Mouse (Mus musculus): ENCODE results near the gene Arih2.
"Not testable (repeated sequence)": the region's sequence is repeated elsewhere in the genome, so short reads cannot be mapped to it uniquely, and the experiment has no call there.

Arih2 gene

DNA sequence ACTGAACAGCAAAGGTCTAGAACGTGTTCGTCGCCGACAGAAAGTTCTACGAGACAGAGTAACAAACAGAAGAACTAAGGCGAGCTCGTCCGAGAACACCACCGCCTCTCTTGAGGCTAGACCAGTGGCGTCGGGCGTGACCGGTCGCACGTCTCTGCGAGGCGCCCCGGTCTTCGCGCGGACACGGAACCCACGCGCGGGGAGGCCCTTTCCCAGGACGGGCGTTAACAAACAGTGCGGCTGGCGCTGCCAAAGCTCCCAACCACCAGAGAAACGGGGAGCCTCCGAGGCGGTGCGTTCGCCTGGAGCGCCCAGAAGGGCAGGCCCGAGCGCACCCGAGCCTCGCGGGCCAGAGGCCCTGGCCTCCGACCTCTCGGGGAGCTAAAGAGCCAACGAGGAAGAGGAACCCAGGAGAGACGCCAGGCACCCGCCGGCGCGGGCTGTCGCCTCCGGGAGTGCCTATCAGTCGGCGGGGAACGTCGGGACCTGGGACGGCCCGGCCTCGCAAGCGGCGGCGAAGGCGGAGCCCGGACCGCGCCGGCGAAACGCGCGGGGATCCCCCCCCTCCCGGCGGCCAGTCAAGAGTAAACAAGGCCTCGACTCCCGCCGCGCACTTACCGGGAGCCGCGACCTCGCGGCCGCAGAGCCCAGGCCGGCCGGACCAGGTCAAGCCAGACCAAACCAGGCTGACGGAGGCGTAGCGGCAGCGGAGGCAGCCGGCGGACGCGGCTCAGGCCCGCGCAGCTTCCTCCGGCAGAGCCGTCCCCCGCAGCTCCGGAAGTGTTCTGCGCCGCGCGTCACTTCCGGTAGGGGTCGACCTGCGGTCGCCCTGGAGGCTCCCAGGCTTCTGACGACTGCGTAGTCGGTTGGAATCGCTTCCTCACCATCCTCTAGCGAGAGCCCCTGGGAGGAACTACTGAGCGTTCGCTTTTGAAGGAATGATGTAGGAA is at the start of gene Arih2:
TSS of gene Arih2 (minus strand) at position 776 of the 950 bp plus-strand sequence.
- DNase-seq (ENCODE audit: low read depth in 1 of 2, low spot score in 2 of 2), result peak; percentile 84 to 87

DNA sequence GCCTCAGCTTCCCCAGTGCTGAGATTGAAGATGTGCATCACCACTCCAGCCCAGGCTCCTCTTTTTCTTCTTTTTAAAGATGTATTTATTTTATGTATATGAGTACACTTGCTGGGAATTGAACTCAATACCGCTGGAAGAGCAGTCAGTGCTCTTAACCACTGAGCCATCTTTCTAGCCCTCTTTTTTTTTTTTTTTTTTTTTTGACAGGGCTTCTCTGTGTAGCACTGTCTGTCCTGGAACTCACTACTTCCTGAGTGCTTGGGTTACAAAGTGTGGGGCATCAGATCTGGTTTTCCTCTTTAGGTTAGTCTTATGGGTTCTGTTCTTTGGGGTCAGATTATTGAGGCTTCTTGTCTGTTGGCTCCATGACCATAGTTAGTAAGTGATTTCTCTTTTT is 45.3 kb upstream of the Arih2 start:
- no peak for DNase-seq (ENCODE audit: low read depth in 1 of 2, low spot score in 2 of 2)

DNA sequence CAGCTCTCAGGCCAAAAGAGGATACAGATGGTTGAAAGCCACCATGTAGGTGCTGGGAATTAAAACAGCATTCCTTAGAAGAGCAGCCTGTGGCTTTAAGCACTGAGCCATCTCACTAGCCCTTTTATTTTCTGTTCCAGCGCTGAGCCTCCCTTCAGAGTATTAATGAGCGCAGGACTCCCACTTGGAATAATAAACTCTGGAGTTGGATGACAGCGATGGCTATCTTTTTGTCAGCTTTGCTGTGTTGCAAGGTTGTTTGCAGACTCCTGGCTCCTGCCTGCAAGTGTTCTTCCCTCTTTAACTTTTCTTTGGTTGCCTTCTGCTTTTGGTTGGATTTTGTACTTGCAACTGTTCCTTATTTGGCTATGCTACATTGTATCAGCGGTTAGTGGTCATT is 44.8 kb upstream of the Arih2 start:
- DNase-seq (ENCODE audit: low read depth in 1 of 2, low spot score in 2 of 2), result no peak

- DNase-seq (ENCODE audit: low read depth in 1 of 2, low spot score in 2 of 2), result peak in 1 of 2 experiments; percentile 22
Observed at GRCm38 (mm10) chr9:108692226-108693041, 43.2 kb upstream of the Arih2 start.

GRCm38 (mm10) chr9:108691846-108692225 is 42.6 kb upstream of the Arih2 start:
- DNase-seq (ENCODE audit: low read depth in 1 of 2, low spot score in 2 of 2), result peak; percentile 50 to 74

DNA sequence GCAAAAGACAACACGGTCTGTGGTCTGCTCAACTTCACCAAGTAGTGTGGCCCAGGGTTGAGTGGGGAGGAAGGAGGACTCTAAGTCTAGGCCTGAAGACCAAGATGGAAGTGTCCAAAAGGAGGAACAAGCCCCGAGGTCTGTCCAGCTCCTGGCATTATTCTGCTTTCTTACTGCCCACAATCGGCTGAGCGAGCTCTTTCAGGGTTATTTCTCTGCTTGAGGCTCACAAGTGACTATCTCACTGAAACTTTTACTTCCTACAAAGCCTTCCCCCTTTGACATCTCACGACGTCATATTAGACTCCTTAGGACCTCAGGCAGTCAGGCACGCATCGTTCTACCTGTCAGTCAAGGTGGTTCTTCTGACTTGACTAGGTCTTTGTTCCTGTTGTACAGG is 42.2 kb upstream of the Arih2 start:
- peak; percentile 48 to 58 for DNase-seq (ENCODE audit: low read depth in 1 of 2, low spot score in 2 of 2)

DNA sequence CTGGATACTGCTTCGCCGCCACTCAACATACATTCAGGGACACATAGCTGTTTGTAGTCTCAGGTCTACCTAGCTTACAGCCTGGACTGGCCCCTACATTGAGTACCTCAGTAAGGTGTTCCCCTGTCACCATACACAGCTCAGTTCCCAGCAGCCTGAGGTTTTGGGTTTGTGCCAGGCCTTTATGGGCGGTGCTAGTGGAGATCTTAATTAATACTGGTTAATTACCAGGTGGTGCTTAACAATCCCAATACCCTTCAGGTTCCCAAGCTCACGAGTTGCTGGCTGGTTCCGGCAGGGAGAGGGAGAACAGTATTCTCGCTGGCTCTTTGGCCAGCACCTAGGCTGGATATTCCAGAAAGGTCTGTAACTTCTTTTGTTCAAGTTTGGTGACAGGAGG is 41.7 kb upstream of the Arih2 start:
- no peak for DNase-seq (ENCODE audit: low read depth in 1 of 2, low spot score in 2 of 2)

DNA sequence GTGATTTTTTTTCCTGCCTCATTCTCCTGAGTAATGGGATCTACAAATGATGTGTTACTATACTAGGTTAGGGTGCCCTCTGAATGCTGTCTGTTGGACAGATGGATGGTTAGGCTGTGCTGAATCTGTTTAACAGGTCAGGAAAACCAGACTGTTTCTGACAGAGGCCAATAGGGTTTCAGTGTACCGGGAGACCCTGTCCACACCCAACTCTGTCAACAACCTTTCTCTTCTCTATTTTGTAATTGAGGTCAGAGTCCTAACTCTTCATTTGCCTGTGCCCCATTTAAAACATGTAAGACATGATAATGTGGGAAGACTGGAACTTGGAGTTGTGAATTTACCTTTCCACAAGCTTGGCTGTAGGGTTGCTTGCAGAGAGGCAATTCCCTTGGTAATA is 40.8 kb upstream of the Arih2 start:
- DNase-seq (ENCODE audit: low read depth in 1 of 2, low spot score in 2 of 2), result no peak

DNA sequence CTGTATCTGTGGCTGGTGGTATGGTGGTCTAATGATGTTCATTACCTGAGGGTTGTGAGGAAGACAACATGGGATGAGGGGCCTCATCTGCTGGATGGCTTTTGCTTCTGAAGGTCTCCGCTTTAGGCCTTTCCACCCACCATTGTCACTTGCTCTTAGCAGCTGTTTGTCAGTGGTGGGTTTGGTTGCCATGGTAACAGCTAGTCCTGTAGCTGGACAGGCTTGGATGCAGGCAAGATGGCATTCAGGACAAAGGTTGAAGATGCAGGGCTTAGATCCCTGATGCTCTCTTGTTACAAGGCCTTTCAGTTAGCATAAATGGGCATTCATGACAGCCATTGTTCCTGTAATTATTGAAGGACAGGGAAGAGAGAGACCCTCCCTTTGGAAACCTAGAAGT is 39.9 kb upstream of the Arih2 start, which contains the start of gene Prkar2a:
TSS of gene Prkar2a (plus strand) at position 209 of the 400 bp plus-strand sequence.
- no peak for DNase-seq (ENCODE audit: low read depth in 1 of 2, low spot score in 2 of 2)

DNA sequence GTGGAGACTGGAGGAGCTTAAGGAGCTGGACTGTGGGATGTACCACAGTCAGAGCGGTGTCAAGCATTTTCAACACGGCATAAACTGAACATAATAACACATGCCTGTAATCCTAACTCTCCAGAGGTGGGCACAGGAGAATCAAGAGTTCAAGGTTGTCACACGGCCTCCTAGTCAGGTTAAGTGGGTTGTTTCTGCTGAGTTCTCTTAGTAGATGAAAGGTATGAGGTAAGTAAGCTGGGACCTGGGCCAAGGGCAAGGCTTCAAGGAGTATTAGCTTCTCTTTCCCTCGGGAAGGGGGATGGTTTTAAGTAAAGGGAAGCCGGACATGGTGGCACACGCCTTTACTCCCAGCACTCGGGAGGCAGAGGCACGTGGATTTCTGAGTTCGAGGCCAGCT is 39.3 kb upstream of the Arih2 start:
- DNase-seq (ENCODE audit: low read depth in 1 of 2, low spot score in 2 of 2), result no peak

GRCm38 (mm10) chr9:108687686-108688085 is 38.5 kb upstream of the Arih2 start:
- DNase-seq (ENCODE audit: low read depth in 1 of 2, low spot score in 2 of 2), result no peak

GRCm38 (mm10) chr9:108687181-108687580 is 38.0 kb upstream of the Arih2 start:
- DNase-seq (ENCODE audit: low read depth in 1 of 2, low spot score in 2 of 2), result no peak

DNA sequence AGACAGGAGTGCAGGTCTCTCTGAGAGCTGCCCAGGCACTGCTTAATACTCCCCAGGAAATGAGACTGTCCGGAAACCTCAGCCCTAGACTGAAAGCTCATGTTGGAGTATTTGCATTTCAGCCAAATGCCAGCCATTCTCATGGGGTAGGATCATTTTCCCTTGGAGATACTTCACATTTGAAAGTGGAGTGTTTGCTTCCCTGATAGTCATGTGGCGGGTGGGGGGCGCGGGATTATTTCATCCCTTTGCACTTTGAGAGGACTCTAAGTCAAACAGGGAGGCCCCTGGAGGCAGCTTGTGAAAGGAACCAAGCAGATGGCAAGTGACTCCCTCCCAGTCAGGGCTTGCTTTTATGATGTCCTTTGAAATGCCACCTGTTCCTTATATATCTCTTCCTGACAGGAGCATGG is 37.3 kb upstream of the Arih2 start:
- DNase-seq (ENCODE audit: low read depth in 1 of 2, low spot score in 2 of 2), result no peak

DNA sequence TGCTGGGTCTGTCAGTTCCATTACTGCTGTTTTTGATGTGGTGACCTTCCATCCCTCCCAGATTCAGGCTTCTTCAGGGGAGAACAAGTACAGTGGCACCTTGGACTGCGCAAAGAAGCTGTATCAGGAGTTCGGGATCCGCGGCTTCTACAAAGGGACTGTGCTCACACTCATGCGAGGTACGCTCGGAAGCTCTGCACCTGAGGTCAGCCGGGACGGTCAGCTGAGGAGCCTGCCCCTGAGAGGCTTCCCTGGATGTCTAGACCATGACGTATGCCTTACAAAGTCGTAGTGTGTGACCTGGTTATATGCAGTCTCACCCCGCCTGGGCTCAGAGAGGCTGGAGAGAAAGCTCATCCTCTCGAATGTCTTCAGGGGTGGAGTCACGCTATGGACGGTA is 30.8 kb upstream of the Arih2 start:
- no peak for DNase-seq (ENCODE audit: low read depth in 1 of 2, low spot score in 2 of 2)

GRCm38 (mm10) chr9:108673151-108673550 is 24.0 kb upstream of the Arih2 start:
- DNase-seq (ENCODE audit: low read depth in 1 of 2, low spot score in 2 of 2), result no peak

GRCm38 (mm10) chr9:108669875-108670274 is 20.7 kb upstream of the Arih2 start:
- no peak for DNase-seq (ENCODE audit: low read depth in 1 of 2, low spot score in 2 of 2)

DNA sequence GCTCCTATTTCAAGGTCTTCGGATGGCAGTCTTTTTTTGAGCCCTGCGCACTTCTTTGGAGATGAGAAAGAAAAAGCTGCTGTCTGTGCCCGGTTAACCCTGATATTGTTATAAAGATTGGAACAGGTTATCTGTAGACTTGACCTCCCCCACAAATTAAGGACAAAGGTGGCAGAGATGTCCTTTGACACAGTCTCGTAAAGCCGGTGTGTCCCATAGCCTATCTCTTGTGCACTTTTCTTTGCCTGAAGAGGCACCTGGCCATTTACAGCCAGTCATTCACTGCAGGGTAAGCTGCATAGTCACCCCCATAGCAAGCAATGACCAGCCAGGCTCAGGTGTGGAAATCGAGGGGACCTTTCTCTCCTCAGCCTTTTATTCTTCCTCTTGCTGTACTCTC is 13.5 kb upstream of the Arih2 start:
- no peak for DNase-seq (ENCODE audit: low read depth in 1 of 2, low spot score in 2 of 2)

- DNase-seq (ENCODE audit: low read depth in 1 of 2, low spot score in 2 of 2), result peak; percentile 39 to 52
Observed at GRCm38 (mm10) chr9:108661677-108662612, 12.8 kb upstream of the Arih2 start, which contains the start of gene Slc25a20. Gene Slc25a20, plus strand, starts transcription at chr9:108662088.

DNA sequence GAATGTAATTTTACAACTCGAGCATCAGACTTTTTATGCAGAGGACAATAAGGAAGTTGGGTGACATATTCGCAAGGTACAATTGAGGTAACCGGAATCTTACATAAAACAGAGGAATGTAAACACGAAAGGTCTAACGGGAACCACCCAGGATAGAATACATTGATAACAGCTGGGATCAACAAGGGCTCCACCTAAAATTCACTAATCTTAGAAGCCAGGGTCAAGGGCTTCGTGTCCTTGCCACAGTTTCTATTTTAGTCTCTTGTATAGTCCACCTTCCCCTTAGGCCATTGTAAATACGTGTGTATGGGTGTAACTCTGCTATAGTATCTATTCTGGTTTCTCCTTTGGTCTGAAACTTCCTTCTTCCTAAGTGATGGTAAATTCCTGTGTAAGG is 6.7 kb upstream of the Arih2 start:
- DNase-seq (ENCODE audit: low read depth in 1 of 2, low spot score in 2 of 2), result not testable (repeated sequence)

DNA sequence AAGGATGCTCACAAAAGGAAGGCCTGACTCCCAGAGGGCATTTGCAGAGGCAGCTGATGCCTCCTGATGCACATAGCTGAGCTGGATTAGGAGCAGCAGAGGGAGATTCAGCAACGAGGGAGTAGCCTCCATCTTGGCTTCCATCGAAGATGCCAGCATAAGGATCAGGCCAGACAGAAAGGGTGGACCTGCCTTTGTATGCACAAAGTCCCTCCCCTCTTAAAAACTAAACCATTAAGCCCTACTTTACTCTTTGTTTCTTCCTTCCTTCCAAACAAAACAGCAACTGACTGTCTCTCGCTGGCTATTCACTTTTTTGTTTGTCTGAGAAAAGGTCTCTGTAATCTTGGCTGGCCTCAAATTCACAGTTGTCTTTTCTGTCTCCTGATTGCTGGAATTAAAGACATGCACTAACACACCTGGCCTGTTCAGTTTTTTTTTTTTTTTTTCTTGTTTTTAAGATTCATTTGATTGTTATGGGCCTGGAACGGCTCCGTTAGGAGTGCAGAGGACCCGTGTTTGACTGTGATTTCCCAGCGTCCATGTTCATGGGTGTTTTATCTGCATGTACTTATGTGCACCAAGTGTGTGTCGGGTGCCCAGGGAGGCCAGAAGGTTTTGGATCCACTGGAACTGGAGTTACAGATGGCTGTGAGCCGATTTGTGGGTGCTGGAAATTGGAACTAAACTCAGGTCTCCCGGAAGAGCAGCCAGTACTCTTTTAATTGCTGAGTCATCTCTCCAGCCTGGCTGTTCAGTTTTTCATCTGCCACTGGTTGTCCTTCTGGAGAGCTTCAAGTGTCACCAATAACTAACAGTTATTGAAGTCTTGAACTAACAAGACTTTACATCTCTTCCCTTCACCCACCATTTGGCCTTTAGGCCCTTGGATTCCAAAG is 5.6 kb upstream of the Arih2 start:
- DNase-seq (ENCODE audit: low read depth in 1 of 2, low spot score in 2 of 2), result no peak
